Mouse (Mus musculus) neural tube, embryonic 11.5 days (tissue): ENCODE measurements around the gene Tmem135. TPM values are rescaled to one million over a fixed set of nuclear protein-coding genes. Genes with fewer than 3 reads are reported as not detected.
"Not testable (repeated sequence)": the region's sequence is repeated elsewhere in the genome, so short reads cannot be mapped to it uniquely, and the experiment has no call there.

ENCODE experiments used
- ATAC-seq: fragments of 200-750 bp; cut with Nextera tagmentation; 2 replicates; pipeline ENCODE4 v1.8.0; 2017; ENCODE audit warnings: moderate number of reproducible peaks, mild to moderate bottlenecking, moderate TSS enrichment, moderate library complexity; ENCODE audit not compliant: insufficient read depth, low FRiP score, low TSS enrichment
- DNase-seq: peaks from one replicate; pipeline ENCODE4 v3.0.0-alpha.2; 2015; ENCODE audit warnings: low spot score
- H3K27ac ChIP-seq: fragments of 300-500 bp; sonication (generic); 2 replicates; pipeline ENCODE4 v1.5.1; 2014; ENCODE audit warnings: low read depth, mild to moderate bottlenecking, low read length
- H3K27me3 ChIP-seq: fragments of 300-500 bp; sonication (generic); 2 replicates; pipeline ENCODE4 v1.6.1; 2014; ENCODE audit warnings: mild to moderate bottlenecking, low read length, mixed read lengths; ENCODE audit not compliant: control insufficient read depth, insufficient read depth
- H3K36me3 ChIP-seq: fragments of 300-500 bp; sonication (generic); 2 replicates; pipeline ENCODE4 v1.6.1; 2014; ENCODE audit warnings: mild to moderate bottlenecking, low read length, moderate library complexity, mixed read lengths; ENCODE audit not compliant: control insufficient read depth, insufficient read depth
- H3K4me1 ChIP-seq: fragments of 300-500 bp; sonication (generic); 2 replicates; pipeline ENCODE4 v1.6.1; 2014; ENCODE audit warnings: low read length, mixed read lengths; ENCODE audit not compliant: control insufficient read depth, insufficient read depth
- H3K4me2 ChIP-seq: fragments of 300-500 bp; sonication (generic); 2 replicates; pipeline ENCODE4 v1.6.1; 2014; ENCODE audit warnings: low read depth, mild to moderate bottlenecking, moderate library complexity
- H3K4me3 ChIP-seq: fragments of 300-500 bp; sonication (generic); 2 replicates; pipeline ENCODE4 v1.5.1; 2014; ENCODE audit warnings: low read depth, low read length
- H3K9ac ChIP-seq: fragments of 300-500 bp; sonication (generic); 2 replicates; pipeline ENCODE4 v1.6.1; 2014; ENCODE audit warnings: mild to moderate bottlenecking, low read length
- H3K9me3 ChIP-seq: fragments of 300-500 bp; sonication (generic); 2 replicates; pipeline ENCODE4 v1.6.1; 2016; ENCODE audit warnings: low read length; ENCODE audit not compliant: control insufficient read depth
- WGBS: fragments of 180-500 bp; shearing (Covaris S2); extraction: QIAGEN DNeasy Blood & Tissue Kit; methylation state at CpG from one replicate; pipeline ENCODE4 v1.1.7; 2014; 5-methylcytosine and 5-hydroxymethylcytosine counted together
- polyA plus RNA-seq: library from polyadenylated mRNA; unstranded; fragments of >200 nt; fragmentation: Nextera tagmentation; extraction: Ambion mirVana; gene quantifications from 2 replicates; pipeline ENCODE4 v1.2.1, GENCODE M21; 2014

Tmem135 gene
- polyA plus RNA-seq, 1 experiment from 2014 or later = 17.9 TPM

DNA sequence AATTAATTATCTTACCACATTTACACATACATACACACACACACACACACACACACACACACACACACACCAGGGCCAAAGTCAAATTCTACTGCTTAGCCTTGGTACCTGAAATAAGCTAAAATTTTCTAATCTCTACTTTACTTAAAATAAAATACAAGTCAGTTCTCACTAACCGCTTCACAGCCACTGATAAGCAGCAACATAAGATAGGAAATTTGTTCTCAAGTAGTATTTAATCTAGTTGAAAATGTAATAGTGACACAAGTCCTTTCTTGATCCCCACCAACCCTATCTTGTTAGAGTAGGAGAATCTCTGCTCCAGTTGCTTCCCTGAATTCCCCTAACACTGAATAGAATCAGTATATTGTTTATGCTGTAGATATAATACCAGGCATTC is 67.6 kb downstream of the Tmem135 start:
- H3K4me1 ChIP-seq = peaks cover 5% of the 10 kb centered on the region
- DNase-seq = no peak
- no peak overlapping the region for H3K27ac ChIP-seq
- 100% methylated on average over 1 of the region's 1 CpGs for WGBS
- no peak for ATAC-seq
- H3K4me3 ChIP-seq = no peak overlapping the region
- H3K27me3 ChIP-seq = no peaks in the 10 kb centered on the region
- H3K4me2 ChIP-seq = no peak overlapping the region
- no peaks in the 10 kb centered on the region for H3K36me3 ChIP-seq
- H3K9me3 ChIP-seq = no peaks in the 10 kb centered on the region
- H3K9ac ChIP-seq = no peak overlapping the region

DNA sequence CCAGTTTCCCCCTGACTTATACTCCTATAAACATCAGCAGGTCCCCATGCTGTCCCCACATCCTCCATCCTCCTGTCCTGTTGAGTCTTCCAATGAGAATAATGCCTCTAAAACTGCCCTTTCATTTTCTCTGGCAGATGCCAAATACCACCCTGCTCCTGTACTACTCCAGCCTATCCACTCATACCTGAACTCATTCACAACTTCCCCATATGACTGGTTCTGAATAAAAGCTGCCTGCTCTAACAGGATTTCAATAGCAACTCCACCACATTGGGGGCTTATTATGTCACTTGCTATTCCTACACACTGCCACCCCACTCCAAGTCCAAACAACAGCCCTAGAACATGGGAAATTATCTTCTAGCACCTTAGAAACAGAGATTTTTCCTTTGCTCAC is 68.7 kb downstream of the Tmem135 start:
- no peak overlapping the region for H3K4me2 ChIP-seq
- DNase-seq = no peak
- no peak overlapping the region for H3K27ac ChIP-seq
- H3K9ac ChIP-seq = no peak overlapping the region
- no peak overlapping the region for H3K4me3 ChIP-seq
- peaks cover 5% of the 10 kb centered on the region for H3K4me1 ChIP-seq
- no peaks in the 10 kb centered on the region for H3K27me3 ChIP-seq
- no peak for ATAC-seq
- no peaks in the 10 kb centered on the region for H3K36me3 ChIP-seq
- H3K9me3 ChIP-seq = no peaks in the 10 kb centered on the region

DNA sequence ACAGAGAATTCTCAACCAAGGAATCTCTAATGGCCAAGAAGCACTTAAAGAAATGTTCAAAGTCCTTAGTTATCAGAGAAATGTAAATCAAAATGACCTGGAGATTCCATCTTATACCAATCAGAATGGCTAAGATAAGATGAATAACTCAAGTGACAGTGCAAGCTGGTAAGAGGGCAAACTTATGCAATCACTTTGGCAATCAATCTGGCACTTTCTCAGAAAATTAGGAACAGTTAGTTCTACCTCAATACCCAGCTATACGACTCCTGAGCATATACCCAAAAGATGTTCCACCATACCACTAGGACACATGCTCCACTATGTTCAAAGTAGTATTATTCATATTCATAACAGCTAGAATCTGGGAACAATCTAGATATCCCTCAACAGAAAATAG is 74.1 kb downstream of the Tmem135 start:
- no peaks in the 10 kb centered on the region for H3K27me3 ChIP-seq
- DNase-seq = no peak
- no peaks in the 10 kb centered on the region for H3K4me1 ChIP-seq
- H3K4me2 ChIP-seq = no peak overlapping the region
- no peak overlapping the region for H3K9ac ChIP-seq
- H3K4me3 ChIP-seq = no peak overlapping the region
- H3K9me3 ChIP-seq = no peaks in the 10 kb centered on the region
- no peaks in the 10 kb centered on the region for H3K36me3 ChIP-seq
- WGBS = 87% methylated on average over 1 of the region's 1 CpGs
- H3K27ac ChIP-seq = no peak overlapping the region
- no peak for ATAC-seq

DNA sequence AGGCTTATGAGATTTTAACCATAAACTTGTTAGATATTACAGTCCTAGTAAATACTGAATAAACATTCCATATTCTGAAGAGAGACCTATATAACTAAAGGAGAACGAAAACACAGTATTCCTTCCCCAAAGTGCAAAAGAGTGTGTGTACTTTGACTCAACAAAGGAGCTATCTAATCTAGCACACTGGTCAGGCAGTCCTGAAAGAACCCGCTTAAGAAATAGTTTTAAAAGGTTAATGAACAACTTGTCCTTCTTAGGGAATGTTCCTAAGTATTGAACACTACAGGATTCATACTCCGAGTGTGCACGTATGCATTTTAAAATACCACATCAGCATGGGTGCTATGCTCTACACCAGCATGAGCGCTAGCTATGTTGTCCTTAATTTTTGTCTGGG is 76.3 kb downstream of the Tmem135 start:
- Histone ChIP-seq H3K4me2 (no peak overlapping the region), H3K9me3 (no peaks in the 10 kb centered on the region), H3K36me3 (no peaks in the 10 kb centered on the region), H3K4me3 (no peak overlapping the region), H3K9ac (no peak overlapping the region), H3K4me1 (no peaks in the 10 kb centered on the region), H3K27me3 (no peaks in the 10 kb centered on the region), H3K27ac (no peak overlapping the region)
- ATAC-seq (no peak), DNase-seq (no peak)
- WGBS = 87% methylated on average over 5 of the region's 5 CpGs

DNA sequence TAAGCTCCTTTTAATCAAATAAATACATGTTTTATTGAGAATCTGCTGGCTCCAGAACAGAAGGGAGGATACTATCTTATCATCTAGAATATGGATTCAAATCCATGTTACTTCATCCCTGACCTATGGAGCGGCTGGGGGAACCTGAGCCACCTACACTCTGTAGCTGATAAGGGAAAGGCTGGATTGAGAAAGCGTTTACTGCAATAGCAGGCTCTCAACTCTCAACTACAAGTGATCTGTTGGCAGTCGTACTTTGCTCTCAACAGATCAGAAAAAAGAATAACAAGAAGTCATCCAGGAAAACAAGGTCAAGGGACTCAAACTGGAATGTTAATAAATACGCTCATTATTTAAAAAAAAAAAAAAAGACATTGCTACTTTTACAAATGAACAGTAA is 77.3 kb downstream of the Tmem135 start:
- WGBS = 88% methylated on average over 4 of the region's 4 CpGs
- H3K4me2 ChIP-seq = no peak overlapping the region
- no peaks in the 10 kb centered on the region for H3K4me1 ChIP-seq
- no peaks in the 10 kb centered on the region for H3K27me3 ChIP-seq
- H3K9ac ChIP-seq = no peak overlapping the region
- no peaks in the 10 kb centered on the region for H3K9me3 ChIP-seq
- DNase-seq = no peak
- H3K4me3 ChIP-seq = no peak overlapping the region
- no peak overlapping the region for H3K27ac ChIP-seq
- no peaks in the 10 kb centered on the region for H3K36me3 ChIP-seq
- ATAC-seq = no peak

DNA sequence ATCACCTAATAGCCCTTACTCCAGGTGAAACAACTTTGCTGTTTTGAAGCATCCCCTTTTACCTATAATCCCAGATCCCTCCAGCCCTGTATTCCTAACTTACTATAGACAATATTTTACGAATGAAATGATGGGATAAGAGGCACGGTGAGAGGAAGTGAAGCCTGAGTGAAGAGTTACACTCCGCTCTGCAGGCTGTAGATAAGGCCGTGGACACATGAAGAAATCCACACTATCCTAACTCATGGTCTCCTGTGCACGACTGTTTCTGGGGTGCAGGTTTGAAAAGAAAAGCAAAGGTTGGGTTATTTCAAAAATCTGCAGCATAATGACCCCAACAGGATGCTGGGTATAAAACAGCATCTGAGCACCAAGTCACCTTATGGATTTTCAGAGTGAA is 77.8 kb downstream of the Tmem135 start:
- no peaks in the 10 kb centered on the region for H3K4me1 ChIP-seq
- 90% methylated on average over 5 of the region's 5 CpGs for WGBS
- no peak overlapping the region for H3K27ac ChIP-seq
- H3K4me3 ChIP-seq = no peak overlapping the region
- no peak for DNase-seq
- H3K4me2 ChIP-seq = no peak overlapping the region
- no peak overlapping the region for H3K9ac ChIP-seq
- no peak for ATAC-seq
- H3K27me3 ChIP-seq = no peaks in the 10 kb centered on the region
- no peaks in the 10 kb centered on the region for H3K36me3 ChIP-seq
- H3K9me3 ChIP-seq = no peaks in the 10 kb centered on the region

DNA sequence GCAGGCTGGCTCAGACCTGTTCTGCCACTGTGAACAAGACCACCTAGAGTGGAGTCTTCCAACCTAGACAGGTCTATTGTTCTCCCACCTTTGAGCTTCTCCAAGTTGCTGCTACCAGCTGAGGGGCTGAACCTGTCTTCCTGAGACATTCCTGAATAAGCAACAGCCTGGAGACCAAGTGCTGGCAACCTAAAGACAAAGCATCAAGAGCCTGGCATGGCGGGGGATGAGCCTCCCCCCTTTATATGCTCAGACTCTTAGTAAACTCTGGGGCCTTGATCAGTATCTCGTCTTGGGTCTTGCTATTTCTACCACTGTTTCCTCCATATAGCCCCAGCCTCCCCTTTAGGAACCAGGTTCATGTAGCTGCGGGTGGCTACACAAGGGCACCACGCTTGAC is 81.3 kb downstream of the Tmem135 start:
- not testable (repeated sequence) for H3K4me1 ChIP-seq, ATAC-seq, H3K4me3 ChIP-seq, H3K4me2 ChIP-seq, H3K27me3 ChIP-seq, H3K9ac ChIP-seq, H3K27ac ChIP-seq, DNase-seq, H3K36me3 ChIP-seq, H3K9me3 ChIP-seq
- 87% methylated on average over 4 of the region's 4 CpGs for WGBS

DNA sequence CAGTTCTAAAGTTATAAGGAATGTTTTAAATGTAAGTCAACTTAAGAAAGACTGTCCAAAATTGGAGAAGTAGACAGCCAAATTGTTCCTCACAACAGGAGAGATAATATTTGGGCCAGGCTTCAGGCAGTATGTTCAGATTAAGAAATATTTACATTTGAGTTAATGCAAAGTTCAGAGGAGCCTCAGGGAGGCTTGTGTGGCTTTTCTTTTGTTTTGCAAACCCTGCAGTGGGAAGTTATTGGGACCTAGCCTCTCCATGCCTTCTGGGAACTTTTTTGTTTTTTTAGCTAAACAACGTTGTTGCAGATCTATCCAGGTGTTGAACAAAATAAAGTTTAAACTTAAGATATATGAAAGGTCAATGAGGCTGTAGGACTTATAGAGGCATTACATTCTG is 84.7 kb downstream of the Tmem135 start:
- Histone ChIP-seq H3K4me1 (no peaks in the 10 kb centered on the region), H3K9me3 (no peaks in the 10 kb centered on the region), H3K27ac (no peak overlapping the region), H3K9ac (no peak overlapping the region), H3K27me3 (no peaks in the 10 kb centered on the region), H3K36me3 (no peaks in the 10 kb centered on the region), H3K4me2 (no peak overlapping the region), H3K4me3 (no peak overlapping the region)
- 89% methylated on average over 1 of the region's 1 CpGs for WGBS
- ATAC-seq (no peak), DNase-seq (no peak)

DNA sequence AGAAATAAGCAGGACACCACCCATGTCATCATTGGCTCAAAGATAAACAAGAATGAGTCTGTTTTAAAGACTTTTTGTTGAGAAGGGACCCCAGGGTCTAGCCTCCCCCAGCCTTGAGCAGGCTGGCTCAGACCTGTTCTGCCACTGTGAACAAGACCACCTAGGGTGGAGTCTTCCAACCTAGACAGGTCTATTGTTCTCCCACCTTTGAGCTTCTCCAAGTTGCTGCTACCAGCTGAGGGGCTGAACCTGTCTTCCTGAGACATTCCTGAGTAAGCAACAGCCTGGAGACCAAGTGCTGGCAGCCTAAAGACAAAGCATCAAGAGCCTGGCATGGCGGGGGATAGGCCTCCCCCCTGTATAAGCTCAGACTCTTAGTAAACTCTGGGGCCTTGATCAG is 86.9 kb downstream of the Tmem135 start:
- H3K4me2 ChIP-seq, ATAC-seq, H3K36me3 ChIP-seq, H3K9me3 ChIP-seq, DNase-seq, H3K27me3 ChIP-seq, H3K4me1 ChIP-seq, H3K4me3 ChIP-seq, H3K9ac ChIP-seq, H3K27ac ChIP-seq: not testable (repeated sequence)
- WGBS = 63% methylated on average over 1 of the region's 1 CpGs
